Mouse (Mus musculus) C2C12 (cell line): Measurements from ENCODE around the gene Espn. TPM values are rescaled to one million over a fixed set of nuclear protein-coding genes. Genes with fewer than 3 reads are reported as not detected.

Experiments
- H3K27me3 ChIP-seq: one replicate; pipeline ENCODE4 v1.6.1; 2011; ENCODE audit not compliant: control insufficient read depth, insufficient read depth, insufficient read length
- H3K36me3 ChIP-seq: one replicate; pipeline ENCODE4 v1.6.1; 2011; ENCODE audit not compliant: control insufficient read depth, insufficient read depth
- H3K4me3 ChIP-seq: one replicate; pipeline ENCODE4 v1.5.1; 2011; ENCODE audit warnings: mild to moderate bottlenecking, control low read depth; ENCODE audit not compliant: poor library complexity, insufficient read depth, severe bottlenecking
- H3K79me2 ChIP-seq: one replicate; pipeline ENCODE4 v1.6.1; 2011; ENCODE audit not compliant: control insufficient read depth, insufficient read depth
- H3K79me3 ChIP-seq: one replicate; pipeline ENCODE4 v1.6.1; 2011; ENCODE audit warnings: low read depth, control low read depth
- H3ac ChIP-seq: one replicate; pipeline ENCODE3; 2011; ENCODE audit warnings: low read depth; ENCODE audit not compliant: control insufficient read depth, insufficient read length
- CEBPB ChIP-seq: IDR thresholded peaks from one replicate; pipeline ENCODE4 v1.6.1; 2011; ENCODE audit warnings: low read depth, mild to moderate bottlenecking, control low read depth, moderate library complexity
- CTCF ChIP-seq: IDR thresholded peaks from one replicate; pipeline ENCODE4 v1.5.1; 2011; ENCODE audit not compliant: control insufficient read depth, insufficient read depth, insufficient read length
- FOSL1 ChIP-seq: IDR thresholded peaks from one replicate; pipeline ENCODE4 v1.8.0; 2011; ENCODE audit warnings: mild to moderate bottlenecking, low read length; ENCODE audit not compliant: poor library complexity, insufficient read depth, severe bottlenecking
- MAX ChIP-seq: IDR thresholded peaks from one replicate; pipeline ENCODE4 v1.6.1; 2011; ENCODE audit warnings: mild to moderate bottlenecking, control low read depth
- MYOD1 ChIP-seq: IDR thresholded peaks from one replicate; pipeline ENCODE4 v1.6.1; 2011; ENCODE audit warnings: low read depth; ENCODE audit not compliant: control insufficient read depth, insufficient read length
- MYOG ChIP-seq: IDR thresholded peaks from one replicate; pipeline ENCODE4 v1.6.1; 2011; ENCODE audit not compliant: control insufficient read depth, insufficient read length; ENCODE audit errors: extremely low read depth
- USF1 ChIP-seq: IDR thresholded peaks from one replicate; pipeline ENCODE4 v1.6.1; 2011; ENCODE audit warnings: low read depth, mild to moderate bottlenecking, control low read depth, moderate library complexity
- polyA plus RNA-seq: library from polyadenylated mRNA; unstranded; fragments of >200 nt; fragmentation: generic; extraction: Trizol; gene quantifications from one replicate; pipeline ENCODE4 v1.2.1, GENCODE M21; 2012; ENCODE audit warnings: missing spikeins

Gene Espn
- polyA plus RNA-seq, 1 experiment, result 0.97 TPM

GRCm38 (mm10) chr4:152138497-152139260 lies 13.5 kb downstream of the Espn start:
- H3K4me3 ChIP-seq, result no peak overlapping the region
- peaks cover 20% of the 10 kb centered on the region for H3K27me3 ChIP-seq
- H3K79me3 ChIP-seq, result no peaks in the 10 kb centered on the region
- TF ChIP-seq MYOG (no peak), CTCF (peak; percentile 96), CEBPB (no peak), MYOD1 (no peak)
- no peaks in the 10 kb centered on the region for H3K36me3 ChIP-seq
- no peaks in the 10 kb centered on the region for H3K79me2 ChIP-seq
- H3ac ChIP-seq, result peak overlapping the region; percentile 50

- Histone ChIP-seq H3K36me3 (no peaks in the 10 kb centered on the region), H3K27me3 (peaks cover 24% of the 10 kb centered on the region), H3ac (no peak overlapping the region), H3K79me2 (no peaks in the 10 kb centered on the region), H3K4me3 (no peak overlapping the region), H3K79me3 (no peaks in the 10 kb centered on the region)
- no peak for TF ChIP-seq MYOG
- no peak for TF ChIP-seq MAX
- TF ChIP-seq CTCF, result no peak
- no peak for TF ChIP-seq MYOD1
- no peak for TF ChIP-seq FOSL1
- no peak for TF ChIP-seq USF1
- TF ChIP-seq CEBPB, result no peak
Measured at GRCm38 (mm10) chr4:152136876-152137250, 15.3 kb downstream of the Espn start.

GRCm38 (mm10) chr4:152136112-152136875 lies 15.9 kb downstream of the Espn start:
- Histone ChIP-seq H3K79me2 (no peaks in the 10 kb centered on the region), H3K79me3 (no peaks in the 10 kb centered on the region), H3ac (no peak overlapping the region), H3K4me3 (no peak overlapping the region), H3K27me3 (peaks cover 22% of the 10 kb centered on the region), H3K36me3 (no peaks in the 10 kb centered on the region)
- TF ChIP-seq CEBPB (no peak), MYOG (no peak), MAX (no peak), USF1 (no peak), CTCF (no peak), FOSL1 (no peak), MYOD1 (no peak)

GRCm38 (mm10) chr4:152135363-152135762 lies 16.8 kb downstream of the Espn start:
- Histone ChIP-seq H3K36me3 (no peaks in the 10 kb centered on the region), H3K4me3 (no peak overlapping the region), H3ac (no peak overlapping the region), H3K79me3 (no peaks in the 10 kb centered on the region), H3K27me3 (peaks cover 14% of the 10 kb centered on the region), H3K79me2 (no peaks in the 10 kb centered on the region)
- TF ChIP-seq USF1 (no peak), FOSL1 (no peak), CTCF (no peak), CEBPB (no peak), MYOG (no peak), MYOD1 (no peak), MAX (no peak)

- Histone ChIP-seq H3K4me3 (no peak overlapping the region), H3K36me3 (no peaks in the 10 kb centered on the region), H3ac (no peak overlapping the region), H3K79me3 (no peaks in the 10 kb centered on the region), H3K79me2 (no peaks in the 10 kb centered on the region), H3K27me3 (peaks cover 14% of the 10 kb centered on the region)
- TF ChIP-seq MYOG (no peak), CTCF (peak; percentile 59)
Measured at GRCm38 (mm10) chr4:152134507-152134906, 17.7 kb downstream of the Espn start.
